Mouse (Mus musculus) intestine, embryonic 16.5 days (tissue): Measurements from ENCODE around the gene 1190005I06Rik. TPM values are rescaled to one million over a fixed set of nuclear protein-coding genes. Genes with fewer than 3 reads are reported as not detected.

Experiments
- polyA plus RNA-seq: library from polyadenylated mRNA; unstranded; fragments of >200 nt; fragmentation: Nextera tagmentation; extraction: Ambion mirVana; gene quantifications from 2 replicates; pipeline ENCODE4 v1.2.1, GENCODE M21; 2015

Gene 1190005I06Rik
- polyA plus RNA-seq, 1 experiment from 2014 or later: 1.9 TPM

Other genes starting within 250 kb of the 1190005I06Rik start
- 75.1 and 87.5 TPM in 2 replicates for gene Gins2, start 58.3 kb downstream of the 1190005I06Rik start, polyA plus RNA-seq
- gene Gm27021, start 20.4 kb upstream of the 1190005I06Rik start, polyA plus RNA-seq: 1.5 TPM in 2 replicates
- gene Cox4i1, start 20.6 kb upstream of the 1190005I06Rik start, polyA plus RNA-seq: 1,710 and 1,737 TPM in 2 replicates
- 214 and 235 TPM in 2 replicates for gene Emc8, start 20.9 kb upstream of the 1190005I06Rik start, polyA plus RNA-seq
- 55.5 and 55.6 TPM in 2 replicates for gene Irf8, start 88.7 kb upstream of the 1190005I06Rik start, polyA plus RNA-seq